Mouse (Mus musculus): ENCODE data around the gene Rpl18a. TPM values are rescaled to one million over a fixed set of nuclear protein-coding genes. Genes with fewer than 3 reads are reported as not detected.

Rpl18a gene
- polyA plus RNA-seq (2021; fragmentation: Nextera tagmentation): 3,531 and 4,437 TPM in 2 replicates
- long read RNA-seq, experiment 1, transcript Rpl18a-201 (5 exons, 1,260 nt): major isoform, 188 of 263 reads
- long read RNA-seq, experiment 1, partial matches to known transcripts: 74 of 263 reads
- long read RNA-seq, experiment 1, other reads (novel, unspliced or antisense): 0 of 263 reads
- long read RNA-seq, experiment 2, transcript Rpl18a-208 (5 exons, 576 nt): minor isoform, 11 of 1,159 reads
- long read RNA-seq, experiment 2, transcript Rpl18a-201 (5 exons, 1,260 nt): major isoform, 1,092 of 1,159 reads
- long read RNA-seq, experiment 2, transcript Rpl18a-206 (5 exons, 700 nt): minor isoform, 8 of 1,159 reads
- long read RNA-seq, experiment 2, partial matches to known transcripts: 37 of 1,159 reads
- long read RNA-seq, experiment 2, other reads (novel, unspliced or antisense): 9 of 1,159 reads

DNA sequence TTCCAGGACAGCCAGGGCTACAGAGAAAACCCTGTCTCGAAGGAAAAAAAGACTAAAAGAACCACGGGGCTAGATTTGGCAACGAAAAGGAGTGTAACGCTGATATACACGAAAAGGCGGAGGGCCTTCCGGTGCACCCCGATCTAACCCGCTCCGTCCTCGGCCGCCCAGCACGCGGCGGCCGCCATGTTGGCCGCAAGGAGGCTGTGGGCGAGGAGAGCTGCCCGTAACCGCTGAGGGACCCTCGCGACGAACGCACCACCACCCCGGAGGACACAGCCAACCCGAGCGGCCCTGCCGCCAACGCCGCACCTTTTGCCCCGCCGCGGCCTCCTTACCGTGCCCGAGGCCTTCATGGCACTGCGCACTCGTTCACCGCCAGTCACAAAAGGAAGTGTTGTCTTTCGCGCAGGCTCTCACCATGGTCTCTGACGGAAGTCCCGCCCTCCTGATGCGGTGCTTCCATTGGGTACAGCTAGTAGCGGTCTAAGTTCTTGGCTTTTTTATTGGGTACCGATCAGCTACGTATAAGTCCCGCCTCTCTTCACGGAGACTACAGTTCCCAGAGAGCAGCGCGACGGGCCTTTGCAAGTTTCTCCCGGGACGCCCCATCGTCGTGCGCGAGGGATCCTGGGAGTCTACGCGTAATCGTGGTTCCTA is at the start of gene Rpl18a:
Gene Rpl18a, minus strand, starts transcription at position 392 of the 660 bp plus-strand sequence.

DNA sequence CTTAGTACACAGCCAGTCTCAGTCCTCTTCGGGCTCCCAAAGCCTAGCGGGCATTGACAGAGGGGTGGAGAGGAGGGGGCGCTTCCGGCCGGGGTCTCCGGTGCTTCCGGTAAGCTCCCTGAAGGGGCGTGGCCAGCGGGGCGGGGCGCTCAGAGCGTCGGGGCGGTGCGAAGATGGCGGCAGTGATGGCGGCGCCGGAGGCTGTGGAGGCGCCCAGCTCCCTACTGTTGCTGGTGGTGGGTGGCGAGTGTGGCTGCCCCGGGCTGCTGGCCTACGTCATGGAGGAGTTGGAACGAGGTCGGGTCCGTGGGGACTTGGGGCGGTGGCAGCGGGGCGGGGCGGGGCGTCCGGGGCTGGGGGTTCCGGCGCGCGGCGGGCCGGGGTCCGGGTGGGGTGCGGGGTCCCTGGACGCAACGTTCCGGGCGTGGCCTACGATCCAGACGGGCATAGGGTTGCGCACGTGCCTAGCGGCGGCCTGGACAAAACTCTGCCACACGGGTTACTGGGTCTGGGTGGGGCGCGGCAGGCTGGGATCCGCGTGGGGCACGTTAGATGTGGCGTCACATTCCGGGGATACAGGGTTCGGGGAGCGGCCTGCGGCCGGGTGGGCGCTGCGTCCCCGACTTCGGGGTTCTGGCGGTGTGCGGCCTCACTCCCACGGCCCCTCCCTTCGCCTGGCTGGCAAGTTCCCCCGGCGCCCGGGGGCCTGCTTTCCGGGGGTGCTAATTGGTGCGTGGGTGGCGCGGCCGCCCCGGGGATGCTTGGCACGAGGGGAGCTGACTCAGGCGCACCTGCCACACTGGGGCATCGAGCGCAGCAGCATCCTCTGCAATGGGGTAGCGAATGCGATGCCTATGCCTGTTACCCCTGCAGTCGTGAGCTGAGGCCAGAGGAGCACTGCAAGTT is 8.9 kb upstream of the Rpl18a start, which contains the start of gene Map1s:
Gene Map1s, plus strand, starts transcription at position 102 of the 906 bp plus-strand sequence.

DNA sequence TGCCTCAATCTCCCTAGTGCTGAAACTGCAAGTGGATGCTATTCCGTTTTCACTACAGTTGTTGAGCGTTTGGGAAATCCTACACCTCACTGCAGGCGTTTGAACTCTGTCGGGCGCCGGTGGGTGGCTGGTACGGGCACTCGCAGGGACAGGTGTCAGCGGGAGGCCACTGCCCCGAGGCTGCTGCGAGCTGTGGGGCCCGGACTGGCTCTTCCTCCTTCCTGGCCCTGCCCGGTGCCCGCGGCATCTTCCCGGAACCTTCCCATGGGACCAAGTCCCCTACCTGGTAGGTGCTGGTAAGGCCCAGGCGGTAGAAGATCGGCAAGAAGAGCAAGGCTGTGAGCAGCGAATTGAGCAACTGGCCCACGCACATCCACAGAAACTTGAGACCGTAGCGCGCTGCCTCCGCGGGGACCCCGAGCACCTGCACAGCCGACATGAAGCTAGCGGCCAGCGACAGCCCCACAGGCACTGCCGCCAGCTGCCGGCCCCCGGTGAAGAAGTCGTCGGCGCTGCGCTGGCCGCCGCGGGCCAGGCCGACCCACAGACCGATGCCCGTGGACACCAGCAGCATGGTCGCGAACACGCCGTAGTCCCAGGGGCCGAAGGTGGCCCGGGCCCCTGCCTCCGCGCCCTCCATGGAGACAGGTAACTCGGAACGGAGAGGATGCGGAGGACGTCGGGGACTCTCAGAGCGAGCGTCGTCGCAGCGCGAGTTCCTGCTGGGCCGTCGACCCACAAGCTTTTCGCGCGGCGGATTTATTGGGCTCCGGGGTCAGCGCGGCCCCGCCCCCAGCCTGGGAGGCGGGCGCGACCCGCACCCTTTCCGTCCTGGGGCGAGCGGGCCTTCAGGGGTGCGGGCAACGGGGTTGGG is 5.0 kb downstream of the Rpl18a start, which contains the start of gene Slc5a5:
Gene Slc5a5, minus strand, starts transcription at position 736 of the 874 bp plus-strand sequence.

DNA sequence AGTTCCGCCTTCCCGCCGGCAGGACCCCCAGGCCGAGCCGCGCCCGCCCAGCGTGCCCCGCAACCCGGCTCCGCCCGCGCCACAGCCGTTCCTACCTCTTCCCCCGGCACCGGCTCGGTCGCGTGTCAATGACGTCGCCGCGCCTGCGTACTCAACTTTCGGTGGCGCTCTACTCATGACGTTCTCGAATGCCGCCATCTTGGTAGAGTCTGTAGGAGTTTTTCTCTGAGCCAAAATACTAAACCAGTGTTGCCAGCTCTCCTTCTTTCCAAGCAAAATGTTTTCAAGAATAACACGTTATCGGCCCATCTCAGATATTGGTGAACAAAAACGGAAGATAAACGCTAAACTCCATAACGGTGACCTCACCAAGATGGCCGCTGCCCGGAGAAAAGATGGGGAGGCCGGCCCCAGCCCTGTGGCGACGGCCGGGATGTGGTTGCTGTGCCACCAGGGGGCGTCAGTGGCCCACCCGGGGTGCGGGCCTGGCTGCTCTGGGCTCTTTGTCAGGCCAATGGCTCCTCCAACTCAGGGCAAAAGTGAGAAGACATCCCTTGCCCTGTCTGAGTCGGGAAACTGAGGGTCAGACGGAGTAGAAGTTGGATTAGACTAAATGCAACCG is 23.7 kb downstream of the Rpl18a start, which contains the start of gene Ccdc124:
Gene Ccdc124, minus strand, starts transcription at position 572 of the 622 bp plus-strand sequence.

DNA sequence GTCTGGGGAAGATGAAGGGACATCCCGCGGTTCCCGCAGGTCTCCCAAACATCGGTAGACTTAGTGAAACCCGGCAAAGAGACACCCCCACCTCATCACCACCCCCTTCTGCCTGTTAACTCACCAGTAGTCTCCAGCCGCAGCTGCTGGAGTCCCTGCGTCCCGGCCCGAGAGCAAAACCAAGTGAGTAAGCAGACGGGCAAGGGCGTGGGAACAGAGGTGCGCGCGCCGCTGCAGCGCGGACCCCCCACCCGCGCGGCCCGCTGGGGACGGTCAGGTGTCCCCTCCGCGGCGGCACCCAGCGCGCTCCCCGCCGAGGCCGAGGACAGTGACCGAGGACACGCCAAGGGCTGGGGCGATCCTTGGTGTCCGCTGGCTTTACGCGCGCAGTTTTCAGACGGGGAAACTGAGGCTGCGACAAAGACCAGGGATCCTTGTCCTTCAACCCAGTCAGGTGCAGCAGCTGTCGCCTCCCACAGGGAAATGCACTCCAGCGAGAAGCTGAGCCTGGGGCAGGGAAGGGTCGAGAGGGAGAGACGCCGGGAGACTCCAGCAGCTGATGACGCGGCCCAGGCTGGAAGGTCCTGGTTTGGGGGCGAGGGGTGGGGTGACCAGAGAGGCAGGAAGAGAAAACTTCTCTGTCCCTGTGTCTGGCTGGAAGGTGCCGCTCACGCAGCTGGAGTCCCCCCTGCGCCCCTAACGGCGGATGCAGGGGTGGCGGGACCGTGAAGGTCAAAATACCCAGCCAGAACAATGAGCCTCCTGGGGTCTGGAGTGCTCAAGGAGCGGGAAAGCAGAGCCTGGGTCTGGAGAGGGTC is 34.2 kb downstream of the Rpl18a start, which contains the start of gene Kcnn1:
Gene Kcnn1, minus strand, starts transcription at position 435 of the 818 bp plus-strand sequence.

Other genes with a start within 250 kb of the Rpl18a start
- gene Pgpep1, start 237.0 kb downstream of the Rpl18a start, polyA plus RNA-seq (2021; fragmentation: Nextera tagmentation): 11.0 and 11.5 TPM in 2 replicates
- gene Lsm4, start 224.2 kb downstream of the Rpl18a start, polyA plus RNA-seq (2021; fragmentation: Nextera tagmentation): 222 and 248 TPM in 2 replicates
- 5.3 and 148 TPM in 2 replicates for gene Jund, start 198.5 kb downstream of the Rpl18a start, polyA plus RNA-seq (2021; fragmentation: Nextera tagmentation)
- gene Iqcn, start 194.0 kb downstream of the Rpl18a start, polyA plus RNA-seq (2021; fragmentation: Nextera tagmentation): 0.03 TPM in 1 of 2 replicates, not detected in the other
- 0.19 and 0.25 TPM in 2 replicates for gene Gm3336, start 178.9 kb downstream of the Rpl18a start, polyA plus RNA-seq (2021; fragmentation: Nextera tagmentation)
- gene Pde4c, start 173.7 kb downstream of the Rpl18a start, polyA plus RNA-seq (2021; fragmentation: Nextera tagmentation): 0.18 and 0.60 TPM in 2 replicates
- 895 and 1,300 TPM in 2 replicates for gene Rab3a, start 142.7 kb downstream of the Rpl18a start, polyA plus RNA-seq (2021; fragmentation: Nextera tagmentation)
- gene Mpv17l2, start 136.5 kb downstream of the Rpl18a start, polyA plus RNA-seq (2021; fragmentation: Nextera tagmentation): 100 and 108 TPM in 2 replicates
- gene Pik3r2, start 120.7 kb downstream of the Rpl18a start, polyA plus RNA-seq (2021; fragmentation: Nextera tagmentation): 82.0 and 99.2 TPM in 2 replicates
- gene Mast3, start 92.4 kb downstream of the Rpl18a start, polyA plus RNA-seq (2021; fragmentation: Nextera tagmentation): 66.9 and 129 TPM in 2 replicates
- 0.14 and 0.27 TPM in 2 replicates for gene Il12rb1, start 89.0 kb downstream of the Rpl18a start, polyA plus RNA-seq (2021; fragmentation: Nextera tagmentation)
- gene Arrdc2, start 57.7 kb downstream of the Rpl18a start, polyA plus RNA-seq (2021; fragmentation: Nextera tagmentation): 9.4 and 9.7 TPM in 2 replicates
- gene Kcnn1, start 34.2 kb downstream of the Rpl18a start, polyA plus RNA-seq (2021; fragmentation: Nextera tagmentation): 12.4 and 13.0 TPM in 2 replicates
- gene Ccdc124, start 23.5 kb downstream of the Rpl18a start, polyA plus RNA-seq (2021; fragmentation: Nextera tagmentation): 140 and 167 TPM in 2 replicates
- gene Slc5a5, start 4.7 kb downstream of the Rpl18a start, polyA plus RNA-seq (2021; fragmentation: Nextera tagmentation): 16.6 and 17.9 TPM in 2 replicates
- 18.1 and 27.3 TPM in 2 replicates for gene Map1s, start 8.5 kb upstream of the Rpl18a start, polyA plus RNA-seq (2021; fragmentation: Nextera tagmentation)

Measured in left cerebral cortex, adult 6 months (tissue).